Mouse (Mus musculus) brain, embryonic 18.5 days (tissue): ENCODE results near the gene H2afv.
"Not testable (repeated sequence)": the region's sequence is repeated elsewhere in the genome, so short reads cannot be mapped to it uniquely, and the experiment has no call there.

Experiments used
- DNase-seq: peaks from one replicate; pipeline ENCODE4 v3.0.0-alpha.2; 2012; ENCODE audit warnings: low read depth, low spot score

H2afv gene

GRCm38 (mm10) chr11:6471054-6471453, 26.8 kb upstream of the H2afv start:
- no peak for DNase-seq

- DNase-seq: no peak
These were observed 24.3 kb upstream of the H2afv start for GRCm38 (mm10) chr11:6468541-6468940.

GRCm38 (mm10) chr11:6465122-6465521, 20.9 kb upstream of the H2afv start:
- peak; percentile 55 for DNase-seq

DNA sequence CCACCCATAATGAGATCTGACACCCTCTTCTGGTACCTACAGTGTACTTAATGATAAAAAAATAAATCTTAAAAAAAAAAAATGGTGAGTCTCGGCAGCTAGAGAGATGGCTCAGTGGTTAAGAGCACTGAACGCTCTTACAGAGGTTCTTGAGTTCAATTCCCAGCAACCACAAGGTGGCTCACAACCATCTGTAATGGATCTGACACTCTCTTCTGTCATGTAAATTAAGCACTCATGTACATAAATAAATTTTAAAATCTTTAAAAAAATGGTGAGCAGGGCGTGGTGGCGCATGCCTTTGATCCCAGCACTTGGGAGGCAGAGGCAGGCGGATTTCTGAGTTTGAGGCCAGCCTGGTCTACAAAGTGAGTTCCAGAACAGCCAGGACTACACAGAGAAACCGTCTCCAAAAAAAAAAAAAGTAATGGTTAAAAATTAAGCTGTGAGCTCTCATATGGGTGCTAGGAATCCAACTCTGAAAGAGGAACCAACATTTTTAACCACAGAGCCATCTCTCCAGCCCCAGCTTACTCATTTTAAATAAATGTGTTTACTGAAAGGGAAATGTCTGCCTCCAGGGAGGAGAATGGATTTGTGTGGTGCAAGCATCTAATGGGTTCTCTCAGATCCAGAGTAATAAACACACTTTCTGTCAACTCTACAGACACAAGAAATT, 19.1 kb upstream of the H2afv start:
- DNase-seq: no peak

GRCm38 (mm10) chr11:6456083-6456482, 11.8 kb upstream of the H2afv start:
- DNase-seq: no peak

GRCm38 (mm10) chr11:6448155-6448554, 3.9 kb upstream of the H2afv start:
- DNase-seq: not testable (repeated sequence)

GRCm38 (mm10) chr11:6447493-6447892, 3.2 kb upstream of the H2afv start:
- no peak for DNase-seq

DNA sequence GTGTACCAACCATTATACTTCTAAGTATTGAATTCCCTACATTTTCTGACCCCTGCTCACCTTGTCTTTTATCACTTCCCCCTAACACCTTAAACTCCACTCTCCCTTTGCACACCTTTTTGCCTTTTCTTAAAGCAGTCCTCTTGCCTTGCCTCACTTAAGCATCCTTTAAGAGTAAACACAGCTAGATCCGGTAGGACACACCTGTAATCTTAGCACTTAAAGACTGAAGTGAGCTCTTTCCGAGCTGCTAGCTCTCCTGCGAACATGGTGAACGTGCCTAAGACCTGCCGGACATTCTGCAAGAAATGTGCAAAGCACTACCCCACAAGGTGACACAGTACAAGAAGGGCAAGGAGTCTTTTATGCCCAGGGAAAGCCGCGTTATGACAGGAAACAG, 1.7 kb upstream of the H2afv start:
- no peak for DNase-seq

GRCm38 (mm10) chr11:6445441-6445840, 1.2 kb upstream of the H2afv start:
- no peak for DNase-seq

GRCm38 (mm10) chr11:6443727-6444076, 541 bp downstream of the H2afv start:
- no peak for DNase-seq

- DNase-seq: no peak
These were observed 1.1 kb downstream of the H2afv start for GRCm38 (mm10) chr11:6443102-6443501.

DNA sequence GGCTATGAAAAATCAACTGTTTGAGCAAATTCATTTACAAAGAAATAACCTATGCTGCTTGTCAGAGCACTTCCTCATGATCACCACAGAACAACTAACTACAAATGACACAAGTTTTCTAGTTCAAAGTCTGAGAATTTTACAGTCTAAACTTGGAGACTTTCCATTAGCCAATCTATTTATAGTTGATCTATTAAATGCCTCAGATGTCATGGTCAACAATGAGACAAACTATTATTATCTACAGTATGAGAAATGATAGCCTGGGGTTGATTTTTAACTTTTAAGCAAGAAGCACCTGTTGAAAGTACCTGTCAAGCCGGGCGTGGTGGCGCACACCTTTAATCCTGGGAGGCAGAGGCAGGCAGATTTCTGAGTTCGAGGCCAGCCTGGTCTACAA, 1.7 kb downstream of the H2afv start:
- no peak for DNase-seq

DNA sequence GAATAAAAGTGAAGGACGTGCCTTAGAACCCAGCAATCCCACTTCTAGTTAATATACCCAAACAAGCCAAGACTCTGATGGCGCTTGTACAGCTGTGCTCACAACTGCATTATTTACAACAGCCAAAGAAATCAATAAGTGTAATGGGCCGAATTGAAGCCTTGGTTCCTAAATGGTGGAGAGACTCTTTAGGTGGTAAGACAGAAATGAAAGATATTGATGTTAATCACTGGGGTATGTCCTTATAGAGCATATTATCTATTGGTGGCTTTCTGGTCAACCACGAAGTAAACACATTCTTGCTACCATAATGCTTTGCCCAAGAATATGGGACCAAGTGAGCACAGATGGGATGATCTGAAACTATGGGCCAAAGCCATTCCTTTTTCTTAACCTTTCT, 4.1 kb downstream of the H2afv start:
- no peak for DNase-seq

- DNase-seq: no peak
These were observed 6.6 kb downstream of the H2afv start for GRCm38 (mm10) chr11:6437667-6438066.

GRCm38 (mm10) chr11:6436442-6436841, 7.8 kb downstream of the H2afv start:
- no peak for DNase-seq

GRCm38 (mm10) chr11:6430186-6430585, 14.1 kb downstream of the H2afv start:
- no peak for DNase-seq

GRCm38 (mm10) chr11:6420722-6421350, 23.4 kb downstream of the H2afv start:
- DNase-seq: no peak

DNA sequence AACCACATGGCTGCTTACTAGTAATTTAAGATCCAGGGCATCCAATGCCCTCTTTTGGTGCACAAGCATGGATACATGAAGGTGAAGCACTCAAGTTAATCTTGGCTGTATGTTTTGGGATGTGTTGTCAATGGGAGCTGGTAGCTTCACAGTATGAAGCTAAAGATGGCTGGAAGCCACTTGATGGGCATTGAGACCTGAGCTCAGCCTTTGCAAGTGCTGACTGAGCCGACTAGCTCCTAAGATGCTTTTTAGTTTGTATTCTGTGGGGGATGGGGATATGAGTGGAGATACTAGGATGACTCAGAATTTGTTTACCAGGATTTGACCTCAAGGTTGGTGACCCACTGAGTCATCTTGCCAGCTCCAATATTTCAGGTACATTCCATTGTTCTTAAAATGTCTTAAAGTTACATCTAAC, 23.9 kb downstream of the H2afv start:
- DNase-seq: no peak

- not testable (repeated sequence) for DNase-seq
These were observed 25.1 kb downstream of the H2afv start for GRCm38 (mm10) chr11:6419156-6419555.

GRCm38 (mm10) chr11:6418751-6419150, 25.5 kb downstream of the H2afv start:
- no peak for DNase-seq

DNA sequence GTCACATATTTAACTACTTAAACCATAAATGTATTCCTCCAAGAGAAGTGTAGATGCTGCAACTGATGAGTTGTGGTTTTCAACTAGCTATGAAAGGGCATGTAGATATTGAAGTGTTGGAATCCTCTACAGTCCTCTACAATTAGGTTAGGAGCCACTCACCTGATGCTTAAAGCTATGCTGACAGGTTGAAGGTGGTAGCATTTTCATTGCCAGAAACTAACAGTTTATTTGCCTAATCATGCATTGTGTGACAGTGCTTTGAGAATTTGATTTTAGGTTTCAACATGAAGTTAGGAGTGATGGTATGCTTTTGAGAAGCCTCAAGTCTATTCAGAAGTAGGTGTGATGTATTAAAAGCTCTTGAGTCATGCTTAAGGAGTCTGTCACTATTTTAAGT, 26.8 kb downstream of the H2afv start:
- DNase-seq: no peak

GRCm38 (mm10) chr11:6417069-6417468, 27.2 kb downstream of the H2afv start:
- no peak for DNase-seq

DNA sequence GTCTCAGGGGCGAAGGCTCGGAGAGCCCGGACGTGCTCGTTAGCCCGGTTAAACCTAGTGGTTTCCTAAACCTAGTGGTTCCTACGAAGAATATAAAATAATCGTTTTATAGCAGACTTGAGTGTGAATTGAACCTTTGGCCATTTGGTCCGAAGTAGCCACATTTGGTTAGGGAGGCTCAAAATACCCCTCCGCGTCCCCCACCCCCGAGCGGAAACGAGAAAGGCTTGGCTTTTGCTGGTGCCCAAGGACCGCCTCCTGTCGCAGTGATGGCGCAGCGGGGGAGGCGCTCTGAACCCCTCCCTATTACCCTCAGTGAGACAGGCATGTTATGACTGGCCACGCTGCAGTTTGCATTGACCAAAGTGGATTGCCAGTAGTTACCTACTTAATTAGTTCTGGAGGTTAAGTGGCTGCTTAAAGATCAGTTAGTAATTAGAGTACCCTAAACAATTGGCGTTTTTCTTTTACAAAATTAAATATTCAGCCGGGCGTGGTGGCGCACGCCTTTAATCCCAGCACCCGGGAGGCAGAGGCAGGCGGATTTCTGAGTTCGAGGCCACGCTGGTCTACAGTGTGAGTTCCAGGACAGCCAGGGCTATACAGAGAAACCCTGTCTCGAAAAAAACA, 27.7 kb downstream of the H2afv start:
- DNase-seq: peak; percentile 64
